Mouse (Mus musculus) heart, adult 11 months (tissue): ENCODE measurements around the gene Strbp.
"Not testable (repeated sequence)": the region's sequence is repeated elsewhere in the genome, so short reads cannot be mapped to it uniquely, and the experiment has no call there.

ENCODE experiments used
- DNase-seq: peaks from one replicate; pipeline ENCODE4 v3.0.0; 2022

The Strbp gene

GRCm38 (mm10) chr2:37518561-37519285 is 184.9 kb downstream of the Strbp start:
- no peak for DNase-seq

- no peak for DNase-seq
Measured at GRCm38 (mm10) chr2:37516922-37517462, 186.7 kb downstream of the Strbp start.

- no peak for DNase-seq
Measured at GRCm38 (mm10) chr2:37516030-37516710, 187.5 kb downstream of the Strbp start, which contains the start of gene Gpr21. Gene Gpr21, plus strand, starts transcription at chr2:37516332.

- DNase-seq, result no peak
Measured at GRCm38 (mm10) chr2:37511134-37511901, 192.3 kb downstream of the Strbp start.

DNA sequence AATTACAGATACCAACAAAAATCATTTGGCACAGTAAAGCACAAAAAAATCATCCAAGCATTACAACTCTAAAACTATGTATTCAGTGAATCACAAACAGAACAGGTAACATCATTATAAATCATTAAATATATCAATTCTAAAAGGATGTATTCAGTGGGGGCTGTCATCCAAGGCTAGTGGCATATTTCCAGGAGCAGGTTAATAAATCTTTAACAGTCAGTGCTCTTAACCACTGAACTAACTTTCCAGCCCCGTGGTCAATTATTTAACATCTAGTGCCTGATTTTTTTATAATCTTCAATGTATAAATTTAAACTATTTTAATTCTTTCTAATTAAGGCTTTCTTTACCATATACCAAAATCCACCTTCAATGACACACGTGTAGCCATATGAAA is 197.8 kb downstream of the Strbp start:
- not testable (repeated sequence) for DNase-seq

GRCm38 (mm10) chr2:37497321-37497720 is 206.3 kb downstream of the Strbp start:
- no peak for DNase-seq

DNA sequence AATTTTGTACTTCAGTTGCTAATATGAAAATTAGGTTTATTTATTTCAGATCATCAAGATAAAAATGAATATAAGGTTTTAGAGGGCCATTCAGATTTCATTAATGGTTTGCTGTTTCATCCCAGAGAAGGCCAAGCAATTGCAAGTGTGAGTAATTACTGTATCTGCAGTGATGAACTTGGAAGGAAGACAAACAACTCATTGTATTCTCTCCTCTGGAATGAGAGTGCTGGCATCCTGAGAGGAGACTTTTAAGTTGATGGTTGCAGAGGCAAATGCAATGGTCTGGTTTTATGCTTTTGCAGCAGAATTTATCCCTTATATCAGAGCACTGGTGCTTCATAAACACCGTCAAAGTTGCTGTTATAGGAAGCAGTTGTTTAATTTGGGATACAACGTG is 214.7 kb downstream of the Strbp start:
- DNase-seq, result no peak

GRCm38 (mm10) chr2:37486408-37486807 is 217.3 kb downstream of the Strbp start:
- no peak for DNase-seq

DNA sequence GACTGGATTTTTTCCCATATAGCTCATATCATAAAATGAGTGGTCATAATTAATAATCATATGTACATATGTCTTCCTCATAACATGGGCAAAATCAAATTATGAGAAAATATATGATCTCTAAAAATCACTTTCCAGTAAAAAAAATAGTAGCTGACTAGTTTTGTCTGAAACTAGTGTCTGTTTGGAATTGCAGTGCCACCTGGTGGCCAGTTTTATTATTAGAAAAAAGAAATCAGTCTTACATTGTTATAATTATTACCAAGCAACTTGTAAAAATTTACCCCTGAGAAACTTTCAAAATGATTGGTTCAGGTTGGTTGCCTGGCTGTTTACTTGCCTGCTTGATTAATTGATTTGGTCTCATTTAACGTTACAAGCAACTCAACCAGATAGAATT is 218.3 kb downstream of the Strbp start:
- no peak for DNase-seq

GRCm38 (mm10) chr2:37484165-37484564 is 219.5 kb downstream of the Strbp start:
- no peak for DNase-seq

GRCm38 (mm10) chr2:37480039-37480438 is 223.6 kb downstream of the Strbp start:
- DNase-seq, result no peak

DNA sequence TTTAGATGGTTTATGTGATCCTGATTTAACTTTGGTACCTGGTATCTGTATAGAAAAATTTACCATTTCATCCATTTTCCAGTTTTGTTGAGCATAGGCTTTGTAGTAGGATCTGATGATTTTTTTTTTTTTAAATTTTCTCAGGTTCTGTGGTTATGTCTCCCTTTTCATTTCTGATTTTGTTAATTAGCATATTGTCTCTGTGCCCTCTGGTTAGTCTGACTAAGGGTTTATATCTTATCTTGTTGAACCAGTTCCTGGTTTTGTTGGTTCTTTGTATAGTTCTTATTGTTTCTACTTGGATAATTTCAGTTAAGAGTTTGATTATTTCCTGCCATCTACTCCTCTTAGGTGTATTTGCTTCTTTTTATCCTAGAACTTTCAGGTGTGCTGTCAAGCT is 224.1 kb downstream of the Strbp start:
- DNase-seq, result no peak

GRCm38 (mm10) chr2:37466266-37466665 is 237.4 kb downstream of the Strbp start:
- no peak for DNase-seq

- DNase-seq, result no peak
Measured at GRCm38 (mm10) chr2:37460707-37461106, 243.0 kb downstream of the Strbp start.

- no peak for DNase-seq
Measured at GRCm38 (mm10) chr2:37452376-37452760, 251.3 kb downstream of the Strbp start.

GRCm38 (mm10) chr2:37451667-37452375 is 251.8 kb downstream of the Strbp start:
- DNase-seq, result peak; percentile 99

DNA sequence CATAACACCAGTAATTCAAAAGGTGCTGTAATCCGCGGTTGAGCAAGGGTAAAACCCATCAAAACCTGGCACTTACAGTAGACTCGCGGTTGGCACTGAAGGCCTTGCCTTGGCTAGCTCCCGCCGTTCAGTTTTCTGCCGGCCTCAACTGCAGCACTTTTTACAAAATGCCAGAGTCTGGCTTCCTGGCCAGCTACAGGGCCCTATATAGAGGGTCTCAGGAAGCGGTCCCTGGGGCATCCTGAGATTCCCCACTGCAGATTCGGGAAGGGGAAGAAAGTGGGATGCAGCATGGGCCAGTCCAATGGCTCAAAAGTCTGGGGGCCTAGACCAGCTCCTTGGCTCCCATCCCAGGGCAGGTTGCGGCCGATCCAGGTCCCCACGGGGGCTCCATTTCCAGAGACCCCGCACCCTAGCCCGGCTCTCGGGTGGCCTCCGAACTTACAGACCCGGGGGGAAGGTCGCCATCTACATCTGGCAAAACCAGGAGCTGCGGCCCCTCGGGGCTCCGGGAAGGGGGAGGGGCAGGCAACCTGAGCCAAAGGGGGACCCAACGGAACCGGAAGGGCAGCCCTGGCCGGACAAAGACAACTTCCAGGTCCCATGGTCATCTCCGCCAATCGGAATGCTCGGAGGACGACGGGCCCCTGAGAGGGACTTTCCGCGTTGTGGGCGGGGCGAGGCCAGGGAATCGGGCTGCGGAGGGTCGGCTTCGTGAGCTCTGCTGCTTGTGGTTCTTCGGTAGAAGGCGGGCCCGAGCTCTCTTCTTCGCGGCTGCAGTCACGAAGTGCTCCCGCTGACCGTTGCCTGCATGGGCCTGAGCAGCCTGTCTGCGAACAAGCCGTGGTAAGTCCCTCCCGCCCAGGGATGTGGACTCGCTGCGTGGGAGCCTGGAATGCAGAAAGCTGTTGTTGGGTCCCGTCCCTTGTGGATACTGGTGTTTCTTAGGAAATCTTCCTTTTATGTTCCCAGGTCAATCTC is 260.8 kb downstream of the Strbp start, which contains the start of the genes Zbtb26, Zbtb6 and Rabgap1:
Gene Zbtb26, minus strand, starts transcription at position 525 of the 981 bp plus-strand sequence.
Gene Zbtb6, minus strand, starts transcription at position 561 of the 981 bp plus-strand sequence.
Gene Rabgap1, plus strand, starts transcription at position 669 of the 981 bp plus-strand sequence.
- DNase-seq, result peak; percentile 100
